Mouse (Mus musculus) C2C12 (cell line): ENCODE data around the gene Srp54a.

Experiments
- CEBPB ChIP-seq: IDR thresholded peaks from one replicate; pipeline ENCODE4 v1.6.1; 2011; ENCODE audit warnings: low read depth, mild to moderate bottlenecking, control low read depth, moderate library complexity
- CTCF ChIP-seq: IDR thresholded peaks from one replicate; pipeline ENCODE4 v1.5.1; 2011; ENCODE audit not compliant: control insufficient read depth, insufficient read depth, insufficient read length
- MAX ChIP-seq: IDR thresholded peaks from one replicate; pipeline ENCODE4 v1.6.1; 2011; ENCODE audit warnings: mild to moderate bottlenecking, control low read depth
- MYOD1 ChIP-seq: IDR thresholded peaks from one replicate; pipeline ENCODE4 v1.6.1; 2011; ENCODE audit warnings: low read depth; ENCODE audit not compliant: control insufficient read depth, insufficient read length
- MYOG ChIP-seq: IDR thresholded peaks from one replicate; pipeline ENCODE4 v1.6.1; 2011; ENCODE audit not compliant: control insufficient read depth, insufficient read length; ENCODE audit errors: extremely low read depth
- USF1 ChIP-seq: IDR thresholded peaks from one replicate; pipeline ENCODE4 v1.6.1; 2011; ENCODE audit warnings: low read depth, mild to moderate bottlenecking, control low read depth, moderate library complexity

GRCm38 (mm10) chr12:55061006-55061405, 19.1 kb upstream of the Srp54a start:
- TF ChIP-seq CTCF, result no peak
- no peak for TF ChIP-seq USF1
- no peak for TF ChIP-seq MAX
- TF ChIP-seq MYOD1, result no peak
- TF ChIP-seq CEBPB, result no peak
- TF ChIP-seq MYOG, result no peak
